Mouse (Mus musculus) liver, embryonic 18 days (tissue): ENCODE data around the gene Hoxd3. TPM values are rescaled to one million over a fixed set of nuclear protein-coding genes. Genes with fewer than 3 reads are reported as not detected.

Source experiments
- polyA plus RNA-seq: library from polyadenylated mRNA; depleted of rRNA; stranded (reverse); fragments of >200 nt; gene quantifications from 2 replicates; pipeline ENCODE4 v1.2.3, GENCODE M21; 2012; rRNA removed

Gene Hoxd3
- polyA plus RNA-seq = 0.01 TPM in 1 of 2 replicates, not detected in the other

GRCm38 (mm10) chr2:74711721-74712621 lies at the start of gene Hoxd3, which contains the start of gene Hoxd4:
Hoxd3 (plus strand) TSS chr2:74711927.
Hoxd4 (plus strand) TSS chr2:74711929.

GRCm38 (mm10) chr2:74667842-74668357 lies 43.8 kb upstream of the Hoxd3 start, which contains the start of gene Hoxd13:
Hoxd13 (plus strand) TSS chr2:74668310.

GRCm38 (mm10) chr2:74674881-74675665 lies 36.7 kb upstream of the Hoxd3 start, which contains the start of gene Hoxd12:
Hoxd12 (plus strand) TSS chr2:74675013.

GRCm38 (mm10) chr2:74678891-74679595 lies 32.7 kb upstream of the Hoxd3 start, which contains the start of gene Hoxd11:
Hoxd11 (plus strand) TSS chr2:74679557.

GRCm38 (mm10) chr2:74691022-74691951 lies 20.4 kb upstream of the Hoxd3 start, which contains the start of gene Hoxd10:
Hoxd10 (plus strand) TSS chr2:74691924.

GRCm38 (mm10) chr2:74697567-74698121 lies 14.1 kb upstream of the Hoxd3 start, which contains the start of gene Hoxd9:
Hoxd9 (plus strand) TSS chr2:74697727.

GRCm38 (mm10) chr2:74704393-74704998 lies 7.2 kb upstream of the Hoxd3 start, which contains the start of gene Hoxd8:
Hoxd8 (plus strand) TSS chr2:74704615.

GRCm38 (mm10) chr2:74726551-74726950 lies 14.8 kb downstream of the Hoxd3 start, which contains the start of gene Gm28230:
Gm28230 (plus strand) TSS chr2:74726728.

GRCm38 (mm10) chr2:74762522-74763244 lies 51.0 kb downstream of the Hoxd3 start, which contains the start of gene Hoxd1:
Hoxd1 (plus strand) TSS chr2:74762980.

Other genes starting within 250 kb of the Hoxd3 start
- 5.0 and 5.2 TPM in 2 replicates for gene Lnpk, start 132.5 kb upstream of the Hoxd3 start, polyA plus RNA-seq
- gene Evx2, start 52.4 kb upstream of the Hoxd3 start, polyA plus RNA-seq = not detected in 2 replicates
- not detected in 2 replicates for gene Hoxd13, start 43.6 kb upstream of the Hoxd3 start, polyA plus RNA-seq
- gene Hoxd12, start 36.9 kb upstream of the Hoxd3 start, polyA plus RNA-seq = not detected in 2 replicates
- not detected in 2 replicates for gene Hoxd11, start 32.4 kb upstream of the Hoxd3 start, polyA plus RNA-seq
- not detected in 2 replicates for gene Hoxd10, start 20.0 kb upstream of the Hoxd3 start, polyA plus RNA-seq
- gene Hoxd9, start 14.2 kb upstream of the Hoxd3 start, polyA plus RNA-seq = not detected in 2 replicates
- 0.02 and 0.05 TPM in 2 replicates for gene Hoxd8, start 7.3 kb upstream of the Hoxd3 start, polyA plus RNA-seq
- gene Hoxd4, start within 50 bp of the Hoxd3 start, polyA plus RNA-seq = 0.05 and 0.06 TPM in 2 replicates
- 0.01 TPM in 2 replicates for gene Gm28230, start 14.8 kb downstream of the Hoxd3 start, polyA plus RNA-seq
- gene Hoxd1, start 51.1 kb downstream of the Hoxd3 start, polyA plus RNA-seq = not detected in 2 replicates
- 29.1 and 31.6 TPM in 2 replicates for gene Mtx2, start 113.9 kb downstream of the Hoxd3 start, polyA plus RNA-seq